Mouse (Mus musculus): ENCODE measurements at regions not wholly inside any gene's neighbourhood (a gene's known extent, or its start where the extent isn't known, plus 50 kb on each side); places are given as distances from the start of the nearest gene placed in this dataset.
A peak's percentile ranks its signal among the peaks of the same experiment; 100 is the strongest.

GRCm38 (mm10) chr12:112335641-112336040 lies 153.6 kb upstream of the A530016L24Rik start:
- DNase-seq (ENCODE audit: low spot score in 2 of 2), result no peak

GRCm38 (mm10) chr12:112336691-112337295 lies 152.5 kb upstream of the A530016L24Rik start:
- DNase-seq (ENCODE audit: low spot score in 2 of 2), result no peak

GRCm38 (mm10) chr12:112337443-112337842 lies 151.8 kb upstream of the A530016L24Rik start:
- DNase-seq (ENCODE audit: low spot score in 2 of 2), result no peak

- DNase-seq (ENCODE audit: low spot score in 2 of 2), result no peak
These were observed 150.3 kb upstream of the A530016L24Rik start for GRCm38 (mm10) chr12:112338976-112339375.

GRCm38 (mm10) chr12:112339481-112340179 lies 149.6 kb upstream of the A530016L24Rik start:
- peak in 1 of 2 experiments; percentile 50 for DNase-seq (ENCODE audit: low spot score in 2 of 2)

- peak in 1 of 2 experiments; percentile 64 for DNase-seq (ENCODE audit: low spot score in 2 of 2)
These were observed 149.0 kb upstream of the A530016L24Rik start for GRCm38 (mm10) chr12:112340248-112340647.

GRCm38 (mm10) chr12:112341726-112342469 lies 147.3 kb upstream of the A530016L24Rik start:
- no peak for DNase-seq (ENCODE audit: low spot score in 2 of 2)

- DNase-seq (ENCODE audit: low spot score in 2 of 2), result no peak
These were observed 146.2 kb upstream of the A530016L24Rik start for GRCm38 (mm10) chr12:112343064-112343463.

GRCm38 (mm10) chr12:112344285-112344684 lies 145.0 kb upstream of the A530016L24Rik start:
- DNase-seq (ENCODE audit: low spot score in 2 of 2), result no peak

GRCm38 (mm10) chr12:112345797-112346196 lies 143.5 kb upstream of the A530016L24Rik start:
- DNase-seq (ENCODE audit: low spot score in 2 of 2), result no peak

- DNase-seq (ENCODE audit: low spot score in 2 of 2), result no peak
These were observed 141.1 kb upstream of the A530016L24Rik start for GRCm38 (mm10) chr12:112348116-112348515.

GRCm38 (mm10) chr12:112349676-112350318 lies 139.5 kb upstream of the A530016L24Rik start:
- DNase-seq (ENCODE audit: low spot score in 2 of 2), result no peak

- no peak for DNase-seq (ENCODE audit: low spot score in 2 of 2)
These were observed 138.5 kb upstream of the A530016L24Rik start for GRCm38 (mm10) chr12:112350733-112351132.

GRCm38 (mm10) chr12:112363349-112363748 lies 125.9 kb upstream of the A530016L24Rik start:
- DNase-seq (ENCODE audit: low spot score in 2 of 2), result no peak

- DNase-seq (ENCODE audit: low spot score in 2 of 2), result no peak
These were observed 122.0 kb upstream of the A530016L24Rik start for GRCm38 (mm10) chr12:112367221-112367620.

GRCm38 (mm10) chr12:112368112-112368511 lies 121.1 kb upstream of the A530016L24Rik start:
- DNase-seq (ENCODE audit: low spot score in 2 of 2), result no peak

GRCm38 (mm10) chr12:112369581-112370371 lies 119.5 kb upstream of the A530016L24Rik start:
- no peak for DNase-seq (ENCODE audit: low spot score in 2 of 2)

- no peak for DNase-seq (ENCODE audit: low spot score in 2 of 2)
These were observed 116.8 kb upstream of the A530016L24Rik start for GRCm38 (mm10) chr12:112372234-112373050.

- no peak for DNase-seq (ENCODE audit: low spot score in 2 of 2)
These were observed 115.3 kb upstream of the A530016L24Rik start for GRCm38 (mm10) chr12:112373966-112374365.

GRCm38 (mm10) chr12:112376236-112376635 lies 113.0 kb upstream of the A530016L24Rik start:
- DNase-seq (ENCODE audit: low spot score in 2 of 2), result no peak
